Mouse (Mus musculus): ENCODE data around the gene Kcnj3. TPM values are rescaled to one million over a fixed set of nuclear protein-coding genes. Genes with fewer than 3 reads are reported as not detected.

Gene Kcnj3
- polyA plus RNA-seq (2017; shearing (Covaris generic)), result not detected

DNA sequence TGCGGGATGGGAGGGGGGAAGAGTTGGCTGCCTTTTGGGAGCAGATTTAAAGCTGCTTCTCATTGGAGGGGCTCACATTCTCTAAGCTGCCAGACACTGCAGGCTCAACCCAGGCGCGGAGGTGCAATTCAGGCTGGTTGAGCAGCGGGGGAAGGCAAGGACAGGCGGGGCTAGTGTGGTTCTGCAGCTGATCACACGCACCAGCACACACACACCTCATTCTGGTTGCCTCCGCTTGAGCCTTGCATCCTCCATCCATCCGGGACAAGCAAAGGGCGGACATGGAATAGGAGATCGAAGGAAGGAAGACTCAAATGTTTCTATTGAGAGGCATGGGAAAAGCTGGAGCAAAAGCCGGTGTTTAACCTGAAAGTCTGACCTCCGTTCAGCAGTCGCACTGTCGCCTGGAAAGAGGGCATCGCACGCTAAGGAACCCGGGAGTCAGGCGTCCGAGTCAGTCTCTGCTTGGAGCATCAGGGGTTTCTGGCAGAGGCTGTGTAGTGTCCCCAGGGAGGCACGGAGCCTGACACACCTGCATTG lies at the start of gene Kcnj3:
TSS of gene Kcnj3 (plus strand) at position 250 of the 540 bp plus-strand sequence.

